Mouse (Mus musculus) neural tube, embryonic 12.5 days (tissue): ENCODE data around the gene Oxct1. TPM values are rescaled to one million over a fixed set of nuclear protein-coding genes. Genes with fewer than 3 reads are reported as not detected.
A peak's percentile ranks its signal among the peaks of the same experiment; 100 is the strongest.

Experiments
- ATAC-seq: fragments of 200-750 bp; cut with Nextera tagmentation; 2 replicates; pipeline ENCODE4 v1.8.0; 2017; ENCODE audit warnings: low read depth, mild to moderate bottlenecking, moderate TSS enrichment, moderate library complexity; ENCODE audit not compliant: low FRiP score
- H3K27ac ChIP-seq: fragments of 300-500 bp; sonication (generic); 2 replicates; pipeline ENCODE4 v1.5.1; 2016
- H3K27me3 ChIP-seq: fragments of 300-500 bp; sonication (generic); replicated peaks from 2 replicates; pipeline ENCODE4 v1.6.1; 2016; ENCODE audit warnings: mild to moderate bottlenecking
- H3K36me3 ChIP-seq: fragments of 300-500 bp; sonication (generic); 2 replicates; pipeline ENCODE4 v1.6.1; 2016; ENCODE audit warnings: mild to moderate bottlenecking
- H3K4me1 ChIP-seq: fragments of 300-500 bp; sonication (generic); 2 replicates; pipeline ENCODE4 v1.6.1; 2016
- H3K4me2 ChIP-seq: fragments of 300-500 bp; sonication (generic); replicated peaks from 2 replicates; pipeline ENCODE4 v1.6.1; 2016; ENCODE audit warnings: mild to moderate bottlenecking
- H3K4me3 ChIP-seq: fragments of 300-500 bp; sonication (generic); 2 replicates; pipeline ENCODE4 v1.5.1; 2016
- H3K9ac ChIP-seq: fragments of 300-500 bp; sonication (generic); 2 replicates; pipeline ENCODE4 v1.6.1; 2016; ENCODE audit warnings: mild to moderate bottlenecking
- H3K9me3 ChIP-seq: fragments of 300-500 bp; sonication (generic); 2 replicates; pipeline ENCODE4 v1.6.1; 2016; ENCODE audit warnings: mild to moderate bottlenecking
- WGBS: fragments of 180-500 bp; shearing (Covaris S2); methylation state at CpG from one replicate; pipeline ENCODE4 v1.1.7; 2016; 5-methylcytosine and 5-hydroxymethylcytosine counted together
- polyA plus RNA-seq: library from polyadenylated mRNA; unstranded; fragments of >200 nt; fragmentation: Nextera tagmentation; extraction: Ambion mirVana; gene quantifications from 2 replicates; pipeline ENCODE4 v1.2.1, GENCODE M21; 2016

The Oxct1 gene
- polyA plus RNA-seq, 1 experiment from 2014 or later: 190 TPM

- 84% methylated on average over 2 of the region's 2 CpGs for WGBS
- H3K9ac ChIP-seq: no peak overlapping the region
- H3K4me3 ChIP-seq: no peak overlapping the region
- ATAC-seq: no peak
- H3K9me3 ChIP-seq: 0 out of 2 replicates have a peak, but pooled peaks cover 6% of the 10 kb centered on the region
- no peak overlapping the region for H3K27ac ChIP-seq
- H3K4me2 ChIP-seq: no peak overlapping the region
- no peaks in the 10 kb centered on the region for H3K36me3 ChIP-seq
- H3K4me1 ChIP-seq: no peaks in the 10 kb centered on the region
- no peaks in the 10 kb centered on the region for H3K27me3 ChIP-seq
These were observed 25.6 kb upstream of the Oxct1 start for GRCm38 (mm10) chr15:4000536-4000935.

GRCm38 (mm10) chr15:4013873-4014272, 12.3 kb upstream of the Oxct1 start:
- no peaks in the 10 kb centered on the region for H3K27me3 ChIP-seq
- 68% methylated on average over 2 of the region's 2 CpGs for WGBS
- H3K9me3 ChIP-seq: no peaks in the 10 kb centered on the region
- no peak overlapping the region for H3K4me3 ChIP-seq
- no peaks in the 10 kb centered on the region for H3K36me3 ChIP-seq
- no peaks in the 10 kb centered on the region for H3K4me1 ChIP-seq
- no peak overlapping the region for H3K4me2 ChIP-seq
- ATAC-seq: peak; percentile 65
- H3K9ac ChIP-seq: no peak overlapping the region
- H3K27ac ChIP-seq: no peak overlapping the region

- H3K36me3 ChIP-seq: no peaks in the 10 kb centered on the region
- H3K4me1 ChIP-seq: 0 out of 2 replicates have a peak, but pooled peaks cover 2% of the 10 kb centered on the region
- no peak overlapping the region for H3K9ac ChIP-seq
- no peak overlapping the region for H3K4me3 ChIP-seq
- H3K27ac ChIP-seq: no peak overlapping the region
- 72% methylated on average over 4 of the region's 4 CpGs for WGBS
- H3K4me2 ChIP-seq: no peak overlapping the region
- no peak for ATAC-seq
- H3K9me3 ChIP-seq: no peaks in the 10 kb centered on the region
- no peaks in the 10 kb centered on the region for H3K27me3 ChIP-seq
These were observed 5.5 kb upstream of the Oxct1 start for GRCm38 (mm10) chr15:4020711-4021110.

- Histone ChIP-seq H3K4me2 (no peak overlapping the region), H3K4me3 (no peak overlapping the region), H3K9me3 (no peaks in the 10 kb centered on the region), H3K9ac (no peak overlapping the region), H3K36me3 (no peaks in the 10 kb centered on the region), H3K27ac (no peak overlapping the region), H3K4me1 (peaks cover 5% of the 10 kb centered on the region; the same call in 1 of the 2 replicates), H3K27me3 (no peaks in the 10 kb centered on the region)
- ATAC-seq: no peak
- WGBS: 90% methylated on average over 2 of the region's 2 CpGs
These were observed 2.4 kb upstream of the Oxct1 start for GRCm38 (mm10) chr15:4023747-4024146.

- WGBS: 88% methylated on average over 13 of the region's 13 CpGs
- no peak for ATAC-seq
- H3K27me3 ChIP-seq: no peaks in the 10 kb centered on the region
- H3K9ac ChIP-seq: no peak overlapping the region
- no peak overlapping the region for H3K4me3 ChIP-seq
- no peak overlapping the region for H3K27ac ChIP-seq
- H3K9me3 ChIP-seq: no peaks in the 10 kb centered on the region
- no peaks in the 10 kb centered on the region for H3K36me3 ChIP-seq
- peaks cover 5% of the 10 kb centered on the region; the same call in 1 of the 2 replicates for H3K4me1 ChIP-seq
- H3K4me2 ChIP-seq: no peak overlapping the region
These were observed 1.3 kb upstream of the Oxct1 start for GRCm38 (mm10) chr15:4024726-4025507.

- no peak overlapping the region for H3K4me3 ChIP-seq
- H3K9ac ChIP-seq: peak overlapping the region; percentile 77; the same call in 1 of the 2 replicates
- H3K27ac ChIP-seq: no peak overlapping the region
- no peaks in the 10 kb centered on the region for H3K36me3 ChIP-seq
- no peak for ATAC-seq
- H3K9me3 ChIP-seq: no peaks in the 10 kb centered on the region
- WGBS: 78% methylated on average over 11 of the region's 11 CpGs
- H3K27me3 ChIP-seq: no peaks in the 10 kb centered on the region
- H3K4me1 ChIP-seq: peaks cover 5% of the 10 kb centered on the region; the same call in 1 of the 2 replicates
- peak overlapping the region; percentile 66 for H3K4me2 ChIP-seq
These were observed 677 bp upstream of the Oxct1 start for GRCm38 (mm10) chr15:4025508-4025904.

- peak overlapping the region; percentile 79 for H3K4me3 ChIP-seq
- no peaks in the 10 kb centered on the region for H3K36me3 ChIP-seq
- peak overlapping the region; percentile 77 for H3K9ac ChIP-seq
- no peaks in the 10 kb centered on the region for H3K9me3 ChIP-seq
- H3K4me2 ChIP-seq: peak overlapping the region; percentile 66
- H3K4me1 ChIP-seq: peaks cover 5% of the 10 kb centered on the region; the same call in 1 of the 2 replicates
- WGBS: under 1% methylated on average over 65 of the region's 65 CpGs
- peak overlapping the region; percentile 84 for H3K27ac ChIP-seq
- peak; percentile 80 for ATAC-seq
- H3K27me3 ChIP-seq: no peaks in the 10 kb centered on the region
These were observed 825 bp downstream of the Oxct1 start for GRCm38 (mm10) chr15:4026831-4027584.

GRCm38 (mm10) chr15:4027671-4028410, 1.7 kb downstream of the Oxct1 start:
- Histone ChIP-seq H3K4me2 (peak overlapping the region; percentile 66), H3K4me1 (peaks cover 5% of the 10 kb centered on the region; the same call in 1 of the 2 replicates), H3K27ac (no peak overlapping the region), H3K9me3 (no peaks in the 10 kb centered on the region), H3K36me3 (no peaks in the 10 kb centered on the region), H3K27me3 (no peaks in the 10 kb centered on the region), H3K9ac (peak overlapping the region; percentile 77; the same call in 1 of the 2 replicates), H3K4me3 (peak overlapping the region; percentile 79)
- 6% methylated on average over 6 of the region's 6 CpGs for WGBS
- ATAC-seq: no peak

GRCm38 (mm10) chr15:4028411-4028700, 2.2 kb downstream of the Oxct1 start:
- no peak for ATAC-seq
- 84% methylated on average over 6 of the region's 6 CpGs for WGBS

GRCm38 (mm10) chr15:4028960-4029359, 2.8 kb downstream of the Oxct1 start:
- Histone ChIP-seq H3K27me3 (no peaks in the 10 kb centered on the region), H3K4me2 (no peak overlapping the region), H3K36me3 (no peaks in the 10 kb centered on the region), H3K9me3 (no peaks in the 10 kb centered on the region), H3K27ac (no peak overlapping the region), H3K4me3 (no peak overlapping the region), H3K4me1 (peaks cover 5% of the 10 kb centered on the region; the same call in 1 of the 2 replicates), H3K9ac (no peak overlapping the region)
- no peak for ATAC-seq

More at GRCm38 (mm10) chr15:4028411-4028700, 2.2 kb downstream of the Oxct1 start:
- Histone ChIP-seq H3K9ac (no peak overlapping the region), H3K36me3 (no peaks in the 10 kb centered on the region), H3K4me1 (peaks cover 5% of the 10 kb centered on the region; the same call in 1 of the 2 replicates), H3K4me3 (no peak overlapping the region), H3K27me3 (no peaks in the 10 kb centered on the region), H3K9me3 (no peaks in the 10 kb centered on the region), H3K27ac (no peak overlapping the region), H3K4me2 (peak overlapping the region; percentile 66; the same call in 1 of the 2 replicates)

GRCm38 (mm10) chr15:4033168-4034004, 7.2 kb downstream of the Oxct1 start:
- no peak overlapping the region for H3K4me3 ChIP-seq
- no peaks in the 10 kb centered on the region for H3K9me3 ChIP-seq
- H3K36me3 ChIP-seq: peaks cover 5% of the 10 kb centered on the region; the same call in 1 of the 2 replicates
- no peak for ATAC-seq
- H3K27me3 ChIP-seq: no peaks in the 10 kb centered on the region
- 89% methylated on average over 3 of the region's 3 CpGs for WGBS
- no peak overlapping the region for H3K4me2 ChIP-seq
- H3K27ac ChIP-seq: no peak overlapping the region
- no peaks in the 10 kb centered on the region for H3K4me1 ChIP-seq
- no peak overlapping the region for H3K9ac ChIP-seq
